Mouse (Mus musculus): ENCODE results near the gene Col25a1. TPM values are rescaled to one million over a fixed set of nuclear protein-coding genes. Genes with fewer than 3 reads are reported as not detected.

The Col25a1 gene
- not detected for total RNA-seq (2023)

DNA sequence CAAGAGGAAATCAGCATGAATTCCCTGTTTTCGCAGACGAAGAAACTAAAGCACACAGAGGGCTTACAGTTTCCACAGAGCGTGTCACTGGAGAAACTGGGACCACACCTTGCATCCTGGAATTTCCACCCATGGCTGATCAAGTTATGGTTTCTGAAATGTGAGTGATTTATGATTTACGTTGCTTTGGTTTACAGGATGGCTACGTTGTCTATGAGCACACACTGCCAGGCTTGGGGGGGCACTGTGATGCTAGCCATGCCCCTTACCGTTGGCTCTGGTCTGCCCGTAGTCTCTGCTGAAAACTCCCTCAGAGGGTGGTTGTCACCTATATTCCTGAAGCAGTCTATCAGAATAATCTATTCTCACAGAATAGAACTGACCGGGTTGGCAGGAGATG, at the start of gene Col25a1:
Col25a1 (plus strand) TSS at position 301 of the 400 bp plus-strand sequence.

DNA sequence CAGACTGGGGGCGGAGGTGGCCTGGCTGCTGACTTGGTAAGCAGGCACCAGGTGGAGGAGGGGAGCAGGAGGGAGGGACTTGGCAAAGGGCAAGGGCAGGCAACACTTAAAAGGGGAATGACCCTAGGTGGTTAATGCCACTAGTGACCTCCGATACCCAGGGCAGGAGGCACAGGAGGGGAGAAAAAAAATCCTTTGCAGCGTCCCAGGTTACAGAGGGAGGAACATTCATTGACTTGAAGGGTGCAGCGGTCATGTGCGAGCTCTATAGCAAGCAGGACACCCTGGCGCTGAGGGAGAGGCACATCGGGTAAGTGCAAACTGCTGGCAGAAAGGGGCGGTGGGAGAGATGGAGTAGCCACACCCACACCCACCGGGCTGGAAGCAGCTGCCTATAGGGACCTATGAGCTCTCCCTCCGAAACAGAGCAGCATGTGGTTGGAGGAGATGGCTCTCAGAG, 486.2 kb downstream of the Col25a1 start, which contains the start of gene Etnppl:
Etnppl (plus strand) TSS at position 10 of the 460 bp plus-strand sequence.

Other genes starting within 250 kb of the Col25a1 start
- gene Casp6, start 230.1 kb upstream of the Col25a1 start, total RNA-seq (2023), result 10 to 100 TPM; 20.4 to 24.7 TPM
- 100 to 1,000 TPM; 100 to 109 TPM for gene Mcub, start 161.3 kb upstream of the Col25a1 start, total RNA-seq (2023)
- 100 to 1,000 TPM; 141 to 163 TPM for gene Sec24b, start 69.9 kb upstream of the Col25a1 start, total RNA-seq (2023)